Mouse (Mus musculus) small intestine, adult 2 months (tissue): ENCODE data around the gene Cic.

Experiments
- CTCF ChIP-seq: fragments of 200-500 bp; IDR thresholded peaks from 2 replicates; pipeline ENCODE4 v1.5.1; 2012; ENCODE audit warnings: low read depth, mild to moderate bottlenecking, control low read depth, inconsistent platforms, low read length, moderate library complexity, mixed read lengths; ENCODE audit not compliant: insufficient replicate concordance, insufficient read length; ENCODE audit errors: extremely low read depth
- POLR2A ChIP-seq: fragments of 200-500 bp; IDR thresholded peaks from 2 replicates; pipeline ENCODE4 v1.6.1; 2012; ENCODE audit warnings: low read depth, mild to moderate bottlenecking, control low read depth, inconsistent platforms, low read length, moderate library complexity

- TF ChIP-seq CTCF (no peak), POLR2A (no peak)
Measured at GRCm38 (mm10) chr7:25303003-25303684, 35.6 kb downstream of the Cic start.
